Mouse (Mus musculus) lung, postnatal 10 days (tissue): ENCODE data around the gene Synj2.
"Not testable (repeated sequence)": the region's sequence is repeated elsewhere in the genome, so short reads cannot be mapped to it uniquely, and the experiment has no call there.

Source experiments
- DNase-seq: peaks from one replicate; pipeline ENCODE4 v3.0.0; 2021

The Synj2 gene

DNA sequence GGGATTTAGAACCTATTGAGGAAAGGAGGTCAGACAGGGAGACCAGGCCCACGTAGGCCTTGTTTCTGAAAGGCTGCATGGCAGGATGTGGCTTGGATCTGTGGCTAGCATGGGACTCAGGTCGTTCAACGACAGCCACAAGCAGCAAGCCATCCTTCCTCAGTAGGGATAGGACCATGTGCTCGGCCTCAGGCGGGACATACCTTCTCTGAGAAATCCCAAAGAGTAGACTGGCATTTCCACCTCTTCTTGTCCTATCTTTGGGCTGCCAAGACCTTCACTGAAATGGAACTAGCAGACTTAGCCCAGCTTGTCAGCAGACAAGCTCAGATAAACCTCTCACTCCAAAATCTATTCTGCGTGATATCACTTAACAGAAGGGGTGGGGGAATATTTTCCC lies 62.6 kb downstream of the Synj2 start:
- no peak for DNase-seq

- DNase-seq = peak; percentile 31
These were observed 64.2 kb downstream of the Synj2 start for GRCm38 (mm10) chr17:6005246-6005637.

DNA sequence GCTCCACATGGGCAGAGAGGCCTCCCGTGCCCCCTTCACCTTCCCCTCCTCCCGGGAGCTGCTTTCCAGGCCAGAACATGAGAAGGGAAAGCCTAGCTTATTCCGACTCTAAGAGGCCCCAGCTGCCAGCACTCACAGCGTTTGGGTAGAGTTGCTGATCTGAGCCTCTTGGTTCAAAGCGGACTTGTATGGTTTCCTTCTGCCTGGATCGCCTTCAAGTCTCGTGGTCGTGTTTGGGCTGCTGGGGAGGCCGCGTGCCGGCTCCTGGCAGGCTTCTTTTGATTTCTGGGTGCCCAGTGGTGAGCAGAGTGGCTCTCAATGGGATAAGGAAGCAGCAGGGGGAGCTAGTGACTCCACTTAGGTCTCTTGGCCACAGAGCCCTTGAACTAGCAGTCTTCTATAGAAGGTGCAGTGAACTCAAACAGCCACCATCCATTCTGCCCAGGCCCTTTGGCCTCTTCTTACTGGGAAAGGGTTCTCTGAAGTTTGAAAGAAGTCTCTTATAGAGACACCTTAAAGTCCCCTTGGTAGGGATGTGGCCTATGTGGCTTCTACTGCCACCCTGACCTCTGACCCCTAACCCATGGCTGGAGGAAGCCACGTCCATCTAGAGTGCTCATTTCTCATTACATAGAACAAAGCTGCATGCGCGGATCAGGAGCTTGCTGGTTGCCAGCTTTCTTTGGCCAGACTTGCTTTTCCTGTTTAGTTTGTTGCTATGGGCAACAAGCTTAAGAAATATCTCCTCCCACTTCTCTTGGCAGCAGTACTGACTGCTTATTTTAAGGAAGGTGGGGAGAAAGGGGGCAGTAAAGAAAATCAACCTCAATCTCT lies 64.8 kb downstream of the Synj2 start:
- DNase-seq = peak; percentile 90

GRCm38 (mm10) chr17:6007101-6007780 lies 66.2 kb downstream of the Synj2 start:
- no peak for DNase-seq

DNA sequence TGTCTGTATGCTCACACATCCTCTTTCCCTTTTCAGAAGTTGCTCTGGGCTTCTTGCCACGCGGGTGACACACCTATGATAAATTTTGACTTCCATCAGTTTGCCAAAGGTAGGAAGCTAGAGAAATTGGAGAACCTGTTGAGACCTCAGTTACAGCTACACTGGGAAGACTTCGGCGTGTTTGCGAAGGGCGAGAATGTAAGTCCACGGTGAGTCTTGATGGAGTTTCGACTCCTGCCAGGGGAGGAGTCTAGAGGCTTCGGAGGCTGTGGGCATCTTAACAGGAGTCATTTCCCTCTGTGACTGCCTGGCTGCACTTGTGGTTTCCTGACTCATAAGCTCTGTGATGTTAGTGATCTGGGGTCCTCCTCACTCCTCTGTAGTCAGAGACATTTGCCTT lies 66.8 kb downstream of the Synj2 start:
- no peak for DNase-seq

GRCm38 (mm10) chr17:6008590-6008989 lies 67.5 kb downstream of the Synj2 start:
- peak; percentile 50 for DNase-seq

- no peak for DNase-seq
These were observed 68.5 kb downstream of the Synj2 start for GRCm38 (mm10) chr17:6009606-6010005.

DNA sequence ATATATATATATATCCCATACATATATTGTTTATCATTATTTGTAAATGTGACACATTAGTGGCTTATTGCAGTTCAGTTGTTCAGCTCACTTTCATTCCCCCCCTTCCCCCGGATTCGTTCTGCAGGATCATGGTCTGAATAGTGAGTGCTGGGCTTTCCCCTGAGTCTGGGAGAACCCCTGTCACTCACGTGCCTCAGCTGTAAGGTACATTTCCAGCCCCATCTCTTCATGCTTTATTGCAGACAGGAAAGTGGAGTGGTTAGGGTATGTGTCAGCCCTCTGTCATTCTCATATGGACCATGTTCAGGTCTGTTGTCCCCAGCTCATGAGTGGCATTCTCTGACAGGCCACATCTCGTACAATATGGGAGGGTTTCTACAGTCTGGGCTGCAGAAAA lies 72.0 kb downstream of the Synj2 start:
- DNase-seq = no peak

GRCm38 (mm10) chr17:6014985-6015384 lies 73.9 kb downstream of the Synj2 start:
- no peak for DNase-seq

DNA sequence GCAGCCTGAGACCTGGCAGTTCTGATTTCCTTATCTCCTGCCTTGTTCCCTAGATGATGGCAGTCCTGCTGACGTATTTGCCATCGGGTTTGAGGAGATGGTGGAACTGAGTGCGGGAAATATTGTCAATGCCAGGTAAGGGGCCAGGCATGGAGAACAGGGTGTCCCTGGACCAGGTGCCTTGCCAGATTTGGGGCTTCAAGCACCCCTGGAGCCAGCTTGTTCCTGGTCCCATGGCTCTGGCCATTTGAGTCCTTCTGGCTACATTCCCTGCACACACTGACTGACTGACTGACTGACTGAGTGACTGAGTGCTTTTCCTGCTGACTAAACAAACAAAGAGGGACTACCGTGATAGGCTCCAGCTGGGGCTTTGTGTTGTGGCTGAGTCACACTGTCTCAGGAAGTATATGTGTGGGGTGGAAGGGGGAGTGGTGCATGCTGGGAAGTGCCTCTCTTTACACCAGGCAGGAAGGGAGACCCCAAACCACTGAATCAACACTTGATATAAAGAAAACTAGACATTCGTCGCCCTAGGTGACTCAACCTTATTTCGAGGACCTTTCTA lies 75.2 kb downstream of the Synj2 start:
- peak; percentile 72 for DNase-seq

GRCm38 (mm10) chr17:6017268-6017667 lies 76.2 kb downstream of the Synj2 start:
- DNase-seq = peak; percentile 54

GRCm38 (mm10) chr17:6018348-6018747 lies 77.3 kb downstream of the Synj2 start:
- no peak for DNase-seq

- peak; percentile 78 for DNase-seq
These were observed 78.7 kb downstream of the Synj2 start for GRCm38 (mm10) chr17:6019776-6020175.

- DNase-seq = peak; percentile 32
These were observed 79.6 kb downstream of the Synj2 start for GRCm38 (mm10) chr17:6020636-6021035.

DNA sequence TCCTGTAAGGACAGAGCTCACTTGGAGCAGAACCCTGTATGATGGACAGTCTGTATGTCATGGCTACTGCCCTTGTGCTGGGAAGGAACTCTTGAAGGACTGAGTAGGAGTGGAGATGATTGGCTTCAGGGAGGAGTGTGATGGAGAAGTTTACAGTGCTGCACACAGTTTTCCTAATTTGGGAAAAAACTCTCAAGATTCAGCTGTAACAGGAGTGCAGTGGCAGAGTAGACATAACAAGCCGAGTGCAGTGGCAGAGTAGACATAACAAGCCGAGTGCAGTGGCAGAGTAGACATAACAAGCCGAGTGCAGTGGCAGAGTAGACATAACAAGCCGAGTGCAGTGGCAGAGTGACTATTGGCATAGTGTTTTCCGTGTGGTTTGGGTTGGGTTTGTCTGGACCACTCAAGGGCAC lies 80.3 kb downstream of the Synj2 start:
- not testable (repeated sequence) for DNase-seq

DNA sequence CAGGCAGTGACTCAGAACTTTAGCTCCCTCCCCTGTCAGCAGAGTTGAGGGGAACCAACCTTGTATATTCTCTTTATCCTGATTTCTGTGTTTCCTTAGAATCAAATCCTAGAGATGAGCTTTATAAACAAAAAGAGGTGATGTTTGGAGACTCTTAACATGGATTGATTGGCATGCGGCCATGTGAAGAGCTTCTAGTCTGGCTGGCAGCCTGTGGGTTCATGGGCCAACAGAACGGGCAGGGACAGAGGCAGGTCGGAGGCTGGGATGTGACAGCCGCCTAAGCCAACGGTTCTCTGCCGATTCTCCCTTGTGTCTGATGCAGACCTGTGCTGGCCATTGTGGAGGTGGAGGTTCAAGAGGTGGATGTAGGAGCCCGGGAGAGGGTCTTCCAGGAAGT lies 84.8 kb downstream of the Synj2 start:
- no peak for DNase-seq

DNA sequence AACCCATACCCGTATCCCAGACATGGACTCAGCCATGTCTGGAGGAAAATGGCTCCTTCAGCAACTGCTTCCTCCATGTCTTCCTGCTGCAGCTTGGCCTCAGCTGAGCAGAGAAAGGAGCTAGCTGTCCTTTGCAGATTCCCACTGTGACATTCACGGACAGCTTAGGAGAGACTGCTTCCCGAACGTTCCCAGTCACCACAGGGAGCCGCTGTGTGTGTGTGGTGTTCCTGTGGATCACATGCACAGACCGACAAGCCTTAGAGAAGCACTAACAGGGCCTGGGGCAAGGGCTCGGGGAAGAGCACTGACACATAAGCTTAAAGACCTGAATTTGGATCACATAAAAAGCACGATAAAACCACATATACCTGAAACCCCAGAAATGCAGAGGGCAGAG lies 94.6 kb downstream of the Synj2 start:
- DNase-seq = no peak

DNA sequence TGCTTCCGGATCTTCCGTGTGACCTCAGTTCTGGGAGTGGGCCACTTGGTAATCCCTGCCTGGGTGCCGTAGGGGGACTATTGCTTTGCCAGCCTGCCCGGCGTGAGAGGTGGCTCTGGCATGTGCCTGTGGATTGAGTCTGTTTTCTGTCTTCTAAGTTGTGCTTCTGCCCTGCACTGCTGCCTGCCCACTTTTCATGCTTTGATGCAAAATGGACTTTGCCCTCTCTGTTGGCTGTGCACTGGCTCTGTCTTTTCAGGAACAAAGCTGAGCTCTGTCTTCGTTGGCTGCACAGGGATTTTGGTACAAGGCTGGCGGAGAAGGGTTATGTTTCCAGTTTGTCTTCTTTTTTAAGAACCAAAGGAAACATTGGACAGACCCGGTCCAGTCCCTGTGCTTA lies 95.4 kb downstream of the Synj2 start:
- DNase-seq = no peak

- DNase-seq = no peak
These were observed 95.8 kb downstream of the Synj2 start for GRCm38 (mm10) chr17:6036872-6037271.

DNA sequence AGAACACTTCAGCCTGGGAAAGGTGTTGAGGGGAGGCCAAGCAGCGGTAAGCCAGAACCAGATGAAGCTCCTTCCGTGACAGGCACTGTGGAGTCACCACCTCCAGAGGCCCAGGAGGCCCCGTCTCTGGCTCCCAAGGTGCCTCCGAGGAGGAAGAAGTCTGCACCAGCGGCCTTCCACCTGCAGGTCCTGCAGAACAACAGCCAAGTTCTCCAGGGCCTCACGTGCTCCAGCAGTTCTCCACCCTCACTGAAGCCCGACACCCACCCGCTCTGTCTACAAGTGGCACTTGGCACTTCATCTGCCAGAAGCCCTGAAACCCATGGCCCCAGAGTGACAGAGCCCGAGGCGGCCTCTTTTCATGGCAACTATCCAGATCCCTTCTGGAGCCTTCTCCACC lies 96.4 kb downstream of the Synj2 start:
- DNase-seq = no peak

- DNase-seq = no peak
These were observed 111.7 kb downstream of the Synj2 start for GRCm38 (mm10) chr17:6052801-6053200.

- peak; percentile 79 for DNase-seq
These were observed 113.9 kb downstream of the Synj2 start for GRCm38 (mm10) chr17:6054934-6055355.

GRCm38 (mm10) chr17:6062793-6063192 lies 121.7 kb downstream of the Synj2 start:
- DNase-seq = no peak

- no peak for DNase-seq
These were observed 122.5 kb downstream of the Synj2 start for GRCm38 (mm10) chr17:6063532-6063931.
